Mouse (Mus musculus) thymus, adult 2 months (tissue): ENCODE measurements at regions not wholly inside any gene's neighbourhood (a gene's known extent, or its start where the extent isn't known, plus 50 kb on each side); places are given as distances from the start of the nearest gene placed in this dataset.

Experiments
- DNase-seq: peaks from one replicate; pipeline ENCODE4 v3.0.0; 2021
- H3K27ac ChIP-seq: fragments of 200-500 bp; 2 replicates; pipeline ENCODE4 v1.5.1; 2012; ENCODE audit warnings: low read length, control low read depth; ENCODE audit not compliant: control insufficient read depth, insufficient read depth
- H3K27me3 ChIP-seq: fragments of 200-500 bp; 2 replicates; pipeline ENCODE4 v1.6.1; 2012; ENCODE audit warnings: mild to moderate bottlenecking, low read length, moderate library complexity, mixed read lengths; ENCODE audit not compliant: control insufficient read depth, insufficient read depth
- H3K36me3 ChIP-seq: fragments of 200-500 bp; 2 replicates; pipeline ENCODE4 v1.6.1; 2012; ENCODE audit warnings: mild to moderate bottlenecking, low read length, moderate library complexity; ENCODE audit not compliant: control insufficient read depth, insufficient read depth
- H3K4me1 ChIP-seq: fragments of 200-500 bp; replicated peaks from 2 replicates; pipeline ENCODE4 v1.6.1; 2012; ENCODE audit warnings: low read length; ENCODE audit not compliant: control insufficient read depth, insufficient read depth
- H3K4me3 ChIP-seq: fragments of 200-500 bp; 2 replicates; pipeline ENCODE4 v1.5.1; 2012; ENCODE audit warnings: mild to moderate bottlenecking, low read length, control low read depth, moderate library complexity; ENCODE audit not compliant: control insufficient read depth, insufficient read depth
- CTCF ChIP-seq: fragments of 200-500 bp; IDR thresholded peaks from 2 replicates; pipeline ENCODE4 v1.5.1; 2012; ENCODE audit warnings: mild to moderate bottlenecking, control low read depth, low read length, moderate library complexity, borderline replicate concordance; ENCODE audit not compliant: control insufficient read depth, poor library complexity, insufficient read depth; ENCODE audit errors: extremely low read depth
- POLR2A ChIP-seq: fragments of 200-500 bp; IDR thresholded peaks from 2 replicates; pipeline ENCODE4 v1.6.1; 2012; ENCODE audit warnings: mild to moderate bottlenecking, low read length, control low read depth, moderate library complexity; ENCODE audit not compliant: control insufficient read depth, poor library complexity, insufficient read depth; ENCODE audit errors: extremely low read depth
- WGBS: fragments of 180-500 bp; shearing (Covaris S2); methylation state at CpG from one replicate; pipeline ENCODE4 v1.1.7; 2018; 5-methylcytosine and 5-hydroxymethylcytosine counted together

DNA sequence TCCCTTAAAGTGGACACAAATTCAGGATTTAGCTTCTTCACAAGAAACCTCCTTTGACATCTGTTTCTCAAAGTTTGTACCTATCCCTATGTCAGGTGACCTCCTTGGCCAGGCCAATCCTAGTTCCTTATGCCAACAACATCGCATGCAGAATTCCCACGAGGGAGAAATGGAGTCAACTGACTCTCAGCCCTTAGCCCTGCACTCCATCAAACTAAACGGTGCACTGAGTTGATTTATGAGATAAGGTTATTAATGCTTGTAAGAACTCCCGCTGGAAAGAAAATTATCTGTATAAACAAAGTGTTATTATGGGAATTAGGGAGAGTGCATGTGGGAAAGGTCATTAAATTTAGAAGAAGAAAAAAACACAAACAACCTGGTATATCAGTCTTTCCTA lies 70.8 kb upstream of the Spdl1 start:
- H3K4me1 ChIP-seq = no peaks in the 10 kb centered on the region
- WGBS = 69% methylated on average over 4 of the region's 4 CpGs
- TF ChIP-seq CTCF = no peak
- TF ChIP-seq POLR2A = no peak
- no peaks in the 10 kb centered on the region for H3K36me3 ChIP-seq
- no peak overlapping the region for H3K27ac ChIP-seq
- H3K4me3 ChIP-seq = no peak overlapping the region
- DNase-seq = no peak
- H3K27me3 ChIP-seq = no peaks in the 10 kb centered on the region

DNA sequence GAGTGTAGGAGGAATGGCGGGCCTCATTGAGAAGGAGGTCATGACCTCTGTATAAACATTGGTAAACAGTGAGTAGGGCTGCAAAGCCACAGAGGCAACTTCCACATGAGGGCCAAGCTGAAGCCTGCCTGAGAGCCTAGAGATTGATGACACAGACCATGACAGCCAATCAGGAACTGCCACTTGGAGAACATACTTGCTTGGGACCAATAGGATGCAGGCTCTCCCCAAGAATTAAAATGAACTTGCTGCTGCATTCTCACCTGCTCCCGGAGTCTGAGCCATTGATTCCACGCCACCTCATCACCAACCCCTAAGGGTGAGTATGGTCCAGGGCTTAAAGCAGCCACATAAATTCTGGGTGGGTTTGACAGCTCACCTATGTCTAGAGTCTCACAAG lies 66.0 kb upstream of the Spdl1 start:
- no peaks in the 10 kb centered on the region for H3K4me1 ChIP-seq

DNA sequence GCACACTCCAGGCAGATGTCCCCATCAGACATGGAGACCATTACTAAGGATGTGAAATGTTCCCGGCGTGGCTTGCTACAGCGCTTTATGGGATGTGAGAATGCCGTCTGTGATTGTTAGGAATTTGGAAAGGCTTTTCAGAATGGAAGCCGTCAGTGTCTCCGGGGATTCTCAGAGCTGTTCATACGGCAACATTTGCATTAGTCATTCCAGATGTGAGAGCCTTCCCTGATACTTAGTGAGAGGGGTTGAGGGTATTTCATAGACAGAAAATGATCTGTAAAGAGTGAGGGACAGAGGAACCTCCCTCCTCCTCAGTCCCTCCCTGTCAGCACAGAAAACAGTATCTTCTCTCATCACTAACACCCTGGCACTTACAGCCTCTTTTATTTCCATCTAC lies 62.2 kb upstream of the Spdl1 start:
- no peaks in the 10 kb centered on the region for H3K4me1 ChIP-seq
- no peak for TF ChIP-seq POLR2A
- TF ChIP-seq CTCF = no peak
- no peak for DNase-seq
- H3K4me3 ChIP-seq = no peak overlapping the region
- no peaks in the 10 kb centered on the region for H3K27me3 ChIP-seq
- no peak overlapping the region for H3K27ac ChIP-seq
- 94% methylated on average over 7 of the region's 7 CpGs for WGBS
- no peaks in the 10 kb centered on the region for H3K36me3 ChIP-seq

More for the DNA sequence above, 66.0 kb upstream of the Spdl1 start:
- peak; percentile 31 for DNase-seq
- Histone ChIP-seq H3K4me3 (no peak overlapping the region), H3K27me3 (no peaks in the 10 kb centered on the region), H3K27ac (no peak overlapping the region), H3K36me3 (no peaks in the 10 kb centered on the region)
- 75% methylated on average over 3 of the region's 3 CpGs for WGBS
- TF ChIP-seq CTCF (no peak), POLR2A (no peak)

DNA sequence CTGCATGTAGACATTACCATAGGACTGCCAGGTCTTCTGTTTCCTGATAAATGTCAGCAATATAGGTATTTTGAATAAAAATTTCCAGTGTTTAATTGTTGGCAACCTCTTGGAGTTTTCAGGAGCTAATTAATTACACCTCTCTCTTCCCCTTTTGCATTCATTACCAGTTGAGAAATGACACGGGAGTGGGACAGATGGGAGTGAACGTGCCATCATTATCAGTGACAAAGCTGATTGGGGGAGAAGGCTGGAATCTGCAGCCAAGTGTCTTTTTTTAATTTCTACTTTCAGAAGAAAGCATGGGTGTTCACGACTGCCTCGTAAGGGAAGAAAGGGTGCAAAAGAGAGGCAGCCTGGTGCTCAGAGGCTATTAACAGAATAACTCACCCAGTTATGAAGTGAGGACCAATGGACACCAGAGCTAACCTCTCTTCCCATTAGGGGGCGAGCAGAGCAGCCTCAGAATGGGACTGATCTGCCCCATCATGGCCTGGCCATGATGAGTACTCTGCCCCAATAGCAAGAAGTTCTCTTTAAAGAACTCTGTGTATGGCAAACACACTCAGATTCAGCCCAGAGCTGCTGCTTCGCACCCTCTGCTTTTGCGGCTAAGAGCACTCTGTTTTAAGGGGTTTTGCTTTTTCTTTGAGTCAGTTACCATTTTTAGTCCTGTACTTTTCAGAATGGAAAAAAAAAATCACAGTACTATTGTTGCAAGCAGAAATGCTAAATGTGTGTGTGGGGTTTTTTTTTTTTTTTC lies 55.1 kb upstream of the Spdl1 start:
- no peak for DNase-seq
- TF ChIP-seq CTCF = no peak
- no peak for TF ChIP-seq POLR2A
- H3K27ac ChIP-seq = no peak overlapping the region
- no peaks in the 10 kb centered on the region for H3K4me1 ChIP-seq
- WGBS = 94% methylated on average over 7 of the region's 7 CpGs
- no peaks in the 10 kb centered on the region for H3K36me3 ChIP-seq
- H3K4me3 ChIP-seq = no peak overlapping the region
- no peaks in the 10 kb centered on the region for H3K27me3 ChIP-seq

DNA sequence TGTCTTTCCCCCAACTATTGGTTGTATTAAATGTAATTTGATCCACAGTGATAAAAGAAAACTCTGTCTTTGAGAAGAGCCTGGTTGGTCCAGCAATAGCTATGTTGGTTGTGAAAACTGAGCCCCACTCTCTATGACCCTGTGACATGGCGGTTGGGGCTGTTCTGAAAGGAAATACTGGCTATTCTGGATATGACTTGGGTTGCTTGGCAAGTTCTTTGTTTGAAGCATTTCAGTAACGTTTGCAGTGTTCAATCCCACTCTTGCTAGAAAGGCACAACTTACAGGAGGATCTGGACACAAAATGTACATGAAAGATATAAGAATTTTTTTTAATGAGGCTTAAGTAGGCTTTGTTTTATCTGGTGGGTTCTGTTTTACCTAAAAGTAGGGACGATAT lies 54.1 kb upstream of the Spdl1 start:
- Histone ChIP-seq H3K27me3 (no peaks in the 10 kb centered on the region), H3K4me3 (no peak overlapping the region), H3K4me1 (no peaks in the 10 kb centered on the region), H3K36me3 (no peaks in the 10 kb centered on the region), H3K27ac (no peak overlapping the region)
- TF ChIP-seq POLR2A = no peak
- no peak for TF ChIP-seq CTCF
- no peak for DNase-seq
- 93% methylated on average over 3 of the region's 3 CpGs for WGBS
